Mouse (Mus musculus): ENCODE measurements around the gene Soat1. TPM values are rescaled to one million over a fixed set of nuclear protein-coding genes. Genes with fewer than 3 reads are reported as not detected.
"Not testable (repeated sequence)": the region's sequence is repeated elsewhere in the genome, so short reads cannot be mapped to it uniquely, and the experiment has no call there.

The Soat1 gene
- polyA plus RNA-seq (2012; ENCODE audit: insufficient read depth, insufficient read length, missing spikeins): 2.0 and 2.1 TPM in 2 replicates

DNA sequence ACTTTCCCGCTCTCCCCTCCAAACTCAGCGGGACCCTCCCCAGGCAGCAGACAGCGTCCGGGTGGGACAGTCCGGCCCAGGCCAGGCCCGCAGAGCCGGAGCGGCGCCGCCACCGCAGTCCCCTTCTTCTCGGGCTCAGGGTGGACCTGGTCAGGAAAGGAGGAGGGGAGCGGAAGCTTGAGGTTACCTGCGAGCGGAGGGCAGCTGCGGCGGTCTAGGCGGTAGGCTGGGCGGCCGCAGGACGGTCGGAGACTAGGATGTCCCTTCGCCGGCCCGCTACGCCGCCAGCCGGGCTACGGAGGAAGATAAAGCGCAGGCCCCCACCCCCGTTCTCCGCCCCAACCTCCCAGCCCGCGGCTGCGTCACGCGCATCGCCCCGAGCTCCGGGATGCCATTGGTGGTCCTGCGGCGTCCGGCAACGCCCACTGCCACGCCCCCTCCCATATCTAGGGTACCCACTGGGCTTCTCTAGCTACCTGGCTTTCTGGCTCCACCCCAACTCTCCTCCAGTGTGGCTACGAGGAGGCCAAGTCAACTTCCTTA is at the start of gene Soat1:
TSS of gene Soat1 (minus strand) at position 371 of the 543 bp plus-strand sequence.
- Histone ChIP-seq H3K4me3 (ENCODE audit: insufficient read depth, low read depth, low read length) (peak within 1 kb of the TSS; percentile 82), H3K27ac (replicated peaks; ENCODE audit: low read depth, low read length) (peak within 1 kb of the TSS; percentile 37; the same call in 1 of the 2 replicates), H3K4me1 (ENCODE audit: control insufficient read depth, insufficient read depth, insufficient read length, low read length) (no peaks in the 10 kb centered on the region)

GRCm38 (mm10) chr1:156523842-156524241 is 49.7 kb upstream of the Soat1 start, which contains the start of gene Gm10031:
Gene Gm10031, plus strand, starts transcription at chr1:156524012.
- H3K4me1 ChIP-seq (ENCODE audit: control insufficient read depth, insufficient read depth, insufficient read length, low read length); H3K4me3 ChIP-seq (ENCODE audit: insufficient read depth, low read depth, low read length); H3K27ac ChIP-seq (replicated peaks; ENCODE audit: low read depth, low read length): not testable (repeated sequence)

GRCm38 (mm10) chr1:156521796-156522517 is 47.8 kb upstream of the Soat1 start:
- no peak overlapping the region for H3K27ac ChIP-seq (replicated peaks; ENCODE audit: low read depth, low read length)

DNA sequence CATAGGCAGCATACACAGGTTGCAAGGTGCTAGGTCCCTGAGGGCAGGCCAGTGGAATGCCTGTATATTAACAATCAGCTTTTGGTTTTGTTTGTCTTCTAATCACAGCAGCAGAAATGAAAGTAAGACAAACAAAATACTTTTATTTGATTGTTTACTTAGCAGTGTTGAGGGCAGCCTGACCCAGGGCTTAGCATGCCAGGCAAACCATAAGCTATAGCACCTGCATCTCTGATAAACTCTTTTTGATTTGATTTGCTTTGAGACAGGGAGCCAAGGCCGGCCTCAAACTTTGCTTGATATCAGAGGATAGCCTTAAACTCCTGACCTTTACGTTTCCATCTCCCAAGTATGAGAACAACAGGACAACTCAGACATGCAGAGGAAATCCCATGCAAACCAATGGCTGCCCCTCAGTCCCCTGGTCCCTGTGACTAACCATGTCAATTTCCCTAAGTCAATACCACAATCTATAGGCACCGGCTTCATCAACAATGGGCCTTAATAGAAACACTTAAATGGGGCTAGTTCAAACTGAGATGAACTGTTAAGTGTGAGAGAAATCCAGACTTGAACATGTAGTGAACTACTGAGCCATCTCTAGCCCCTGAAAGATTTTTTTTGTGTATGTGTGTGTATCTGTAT is 46.1 kb upstream of the Soat1 start:
- Histone ChIP-seq H3K4me3 (ENCODE audit: insufficient read depth, low read depth, low read length) (no peak overlapping the region), H3K4me1 (ENCODE audit: control insufficient read depth, insufficient read depth, insufficient read length, low read length) (peaks cover 4% of the 10 kb centered on the region; the same call in 1 of the 2 replicates), H3K27ac (replicated peaks; ENCODE audit: low read depth, low read length) (no peak overlapping the region)

More at GRCm38 (mm10) chr1:156521796-156522517, 47.8 kb upstream of the Soat1 start:
- Histone ChIP-seq H3K4me1 (ENCODE audit: control insufficient read depth, insufficient read depth, insufficient read length, low read length) (peaks cover 4% of the 10 kb centered on the region; the same call in 1 of the 2 replicates), H3K4me3 (ENCODE audit: insufficient read depth, low read depth, low read length) (peak overlapping the region; percentile 1)

GRCm38 (mm10) chr1:156507753-156508152 is 33.6 kb upstream of the Soat1 start:
- Histone ChIP-seq H3K4me1 (ENCODE audit: control insufficient read depth, insufficient read depth, insufficient read length, low read length) (no peaks in the 10 kb centered on the region), H3K4me3 (ENCODE audit: insufficient read depth, low read depth, low read length) (no peak overlapping the region), H3K27ac (replicated peaks; ENCODE audit: low read depth, low read length) (no peak overlapping the region)

GRCm38 (mm10) chr1:156505901-156506300 is 31.8 kb upstream of the Soat1 start:
- Histone ChIP-seq H3K4me1 (ENCODE audit: control insufficient read depth, insufficient read depth, insufficient read length, low read length) (no peaks in the 10 kb centered on the region), H3K4me3 (ENCODE audit: insufficient read depth, low read depth, low read length) (no peak overlapping the region), H3K27ac (replicated peaks; ENCODE audit: low read depth, low read length) (no peak overlapping the region)

DNA sequence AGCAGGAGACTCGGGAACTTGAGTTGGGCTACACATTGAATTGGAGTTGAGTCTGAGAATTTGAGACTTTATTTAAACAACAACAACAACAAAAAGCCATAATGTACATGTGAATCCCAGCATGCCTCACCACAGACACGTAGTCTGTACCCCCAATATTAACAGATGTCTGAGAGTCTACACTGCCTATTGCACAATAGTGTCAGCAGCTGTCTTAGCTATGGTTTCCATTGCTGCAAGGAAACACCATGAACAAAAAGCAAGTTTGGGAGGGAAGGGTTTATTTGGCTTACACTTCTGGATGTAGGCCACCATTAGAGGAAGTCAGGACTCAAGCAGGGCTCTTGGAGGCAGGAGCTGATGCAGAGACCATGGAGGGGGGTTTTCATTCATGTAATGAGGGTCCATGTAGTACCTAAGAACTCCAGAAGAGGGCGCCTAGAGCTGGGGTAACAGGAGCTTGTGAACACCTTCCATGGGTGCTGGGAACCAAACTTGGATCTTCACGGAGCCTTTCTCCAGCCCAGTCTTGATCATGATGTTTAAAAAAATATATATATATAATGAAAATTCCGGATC is 30.9 kb upstream of the Soat1 start:
- Histone ChIP-seq H3K4me3 (ENCODE audit: insufficient read depth, low read depth, low read length) (no peak overlapping the region), H3K4me1 (ENCODE audit: control insufficient read depth, insufficient read depth, insufficient read length, low read length) (no peaks in the 10 kb centered on the region), H3K27ac (replicated peaks; ENCODE audit: low read depth, low read length) (no peak overlapping the region)

GRCm38 (mm10) chr1:156496910-156497309 is 22.8 kb upstream of the Soat1 start:
- H3K4me3 ChIP-seq (ENCODE audit: insufficient read depth, low read depth, low read length): no peak overlapping the region
- H3K4me1 ChIP-seq (ENCODE audit: control insufficient read depth, insufficient read depth, insufficient read length, low read length): no peaks in the 10 kb centered on the region
- H3K27ac ChIP-seq (replicated peaks; ENCODE audit: low read depth, low read length): no peak overlapping the region

DNA sequence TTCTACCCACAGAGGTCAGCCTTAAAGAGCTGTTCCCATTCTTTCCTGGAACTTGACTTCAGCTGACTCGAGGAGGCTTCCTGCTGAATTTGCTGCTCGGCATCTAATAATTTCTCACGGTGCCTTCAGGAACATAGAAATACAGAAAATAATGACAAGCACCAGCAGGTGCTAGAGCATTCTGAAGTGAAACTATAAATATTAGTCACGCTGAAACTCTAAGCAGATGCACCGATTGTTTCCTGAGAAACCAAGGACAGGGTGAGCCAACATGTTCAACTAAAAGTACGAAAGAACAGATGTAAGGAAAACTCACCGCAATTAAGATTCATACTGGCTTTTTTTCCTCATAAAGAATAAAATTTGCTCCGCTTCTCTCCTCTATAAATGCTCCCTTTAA is 20.9 kb upstream of the Soat1 start:
- Histone ChIP-seq H3K4me1 (ENCODE audit: control insufficient read depth, insufficient read depth, insufficient read length, low read length) (no peaks in the 10 kb centered on the region), H3K4me3 (ENCODE audit: insufficient read depth, low read depth, low read length) (no peak overlapping the region), H3K27ac (replicated peaks; ENCODE audit: low read depth, low read length) (no peak overlapping the region)

- H3K4me3 ChIP-seq (ENCODE audit: insufficient read depth, low read depth, low read length): no peak overlapping the region
- no peak overlapping the region for H3K27ac ChIP-seq (replicated peaks; ENCODE audit: low read depth, low read length)
- no peaks in the 10 kb centered on the region for H3K4me1 ChIP-seq (ENCODE audit: control insufficient read depth, insufficient read depth, insufficient read length, low read length)
Observed at GRCm38 (mm10) chr1:156491226-156491796, 17.2 kb upstream of the Soat1 start.

DNA sequence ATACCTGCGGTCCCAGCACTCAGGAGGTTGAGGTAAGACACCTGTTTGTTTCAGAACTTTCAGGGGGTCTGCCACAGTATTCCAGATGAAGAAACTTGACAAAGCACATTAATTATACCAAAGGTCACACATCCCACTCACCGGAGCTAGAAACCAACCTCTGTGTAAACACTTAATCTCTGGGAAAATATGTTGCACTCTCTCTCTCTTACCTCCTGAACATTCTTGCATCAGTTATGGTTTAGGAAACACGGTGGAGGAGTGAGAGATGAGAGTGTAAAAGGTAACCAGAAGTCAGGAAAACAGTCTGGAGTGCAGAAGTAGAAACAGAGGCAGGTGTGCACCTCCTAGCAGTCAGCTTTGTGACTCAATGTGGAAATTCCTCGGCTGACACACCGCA is 13.9 kb upstream of the Soat1 start:
- H3K4me1 ChIP-seq (ENCODE audit: control insufficient read depth, insufficient read depth, insufficient read length, low read length): no peaks in the 10 kb centered on the region
- H3K4me3 ChIP-seq (ENCODE audit: insufficient read depth, low read depth, low read length): no peak overlapping the region
- no peak overlapping the region for H3K27ac ChIP-seq (replicated peaks; ENCODE audit: low read depth, low read length)

DNA sequence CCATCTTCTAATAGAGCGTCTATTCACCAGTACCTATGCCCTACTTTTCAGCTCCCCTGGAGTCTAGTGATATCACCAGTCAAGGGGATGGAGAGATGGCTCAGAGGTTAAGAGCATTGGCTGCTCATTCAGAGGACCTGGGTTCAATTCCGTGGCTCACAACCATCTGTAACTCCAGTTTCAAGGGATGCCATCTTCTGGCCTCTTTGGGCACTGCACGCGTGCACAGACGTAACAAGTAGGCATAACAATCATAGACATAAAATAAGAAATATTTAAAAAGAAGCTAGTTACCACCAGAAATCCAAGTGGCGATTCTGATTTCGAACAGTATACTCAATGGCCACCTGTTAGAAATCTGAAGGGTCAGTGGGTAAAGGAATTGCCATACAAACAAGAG is 13.4 kb upstream of the Soat1 start:
- Histone ChIP-seq H3K4me1 (ENCODE audit: control insufficient read depth, insufficient read depth, insufficient read length, low read length) (no peaks in the 10 kb centered on the region), H3K4me3 (ENCODE audit: insufficient read depth, low read depth, low read length) (no peak overlapping the region), H3K27ac (replicated peaks; ENCODE audit: low read depth, low read length) (no peak overlapping the region)

DNA sequence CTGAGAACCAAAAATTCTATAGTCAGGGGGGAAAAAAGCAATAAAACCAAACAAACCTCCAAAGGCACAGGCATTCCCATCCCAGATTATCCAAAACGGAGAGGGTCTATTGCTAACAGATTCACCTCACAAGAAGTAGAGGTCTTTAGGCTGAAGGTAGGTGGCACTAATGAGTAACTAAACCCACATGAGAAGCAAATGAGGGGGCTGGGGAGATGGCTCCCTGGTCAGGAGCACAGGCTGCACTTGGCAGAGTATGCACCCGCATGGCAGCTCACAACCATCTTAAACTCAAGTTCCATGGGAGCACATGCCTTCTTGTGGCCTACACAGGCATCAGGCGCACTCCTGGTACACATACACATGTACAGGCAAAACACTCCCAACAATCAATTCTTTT is 7.7 kb upstream of the Soat1 start:
- Histone ChIP-seq H3K4me3 (ENCODE audit: insufficient read depth, low read depth, low read length) (no peak overlapping the region), H3K4me1 (ENCODE audit: control insufficient read depth, insufficient read depth, insufficient read length, low read length) (no peaks in the 10 kb centered on the region), H3K27ac (replicated peaks; ENCODE audit: low read depth, low read length) (no peak overlapping the region)

DNA sequence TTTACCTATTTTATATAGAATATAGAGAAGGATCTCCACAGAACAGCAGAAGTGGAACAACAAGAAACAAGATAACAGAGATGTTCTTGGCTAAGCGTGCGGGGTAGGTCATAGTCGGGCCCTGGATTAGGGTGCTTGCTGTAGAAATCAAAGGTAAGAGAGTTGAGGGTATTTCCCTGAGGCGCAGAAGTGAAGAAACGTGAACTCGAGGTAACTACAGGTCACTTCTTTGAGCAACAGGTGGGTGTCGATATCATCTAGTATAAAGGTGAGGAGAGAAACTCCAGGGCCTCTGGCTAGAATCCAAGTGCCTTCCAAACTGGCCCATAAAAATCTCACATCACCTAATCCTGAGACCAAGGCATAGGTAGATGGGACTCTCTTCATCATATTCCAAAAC is 2.4 kb upstream of the Soat1 start:
- Histone ChIP-seq H3K4me3 (ENCODE audit: insufficient read depth, low read depth, low read length) (no peak overlapping the region), H3K4me1 (ENCODE audit: control insufficient read depth, insufficient read depth, insufficient read length, low read length) (no peaks in the 10 kb centered on the region), H3K27ac (replicated peaks; ENCODE audit: low read depth, low read length) (no peak overlapping the region)

DNA sequence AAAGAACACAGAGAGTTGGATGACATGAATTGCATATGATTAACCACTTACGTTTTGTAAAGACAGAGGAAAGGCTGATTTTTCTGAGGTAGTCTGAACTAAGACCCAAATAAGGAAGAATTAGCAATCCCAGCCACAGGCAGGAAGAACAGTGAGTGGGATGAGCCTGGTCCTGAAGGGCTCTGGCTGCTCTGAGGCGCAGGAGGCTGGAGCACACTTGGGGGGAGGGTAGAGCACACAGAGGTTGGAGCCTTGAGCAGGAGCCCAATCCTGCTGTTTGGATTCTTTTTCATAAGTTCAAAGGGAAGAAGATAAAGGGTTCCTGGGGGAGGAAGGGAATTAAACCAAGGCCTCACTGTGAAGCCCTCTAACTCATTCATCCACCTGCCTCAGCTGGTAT is 1.9 kb upstream of the Soat1 start:
- Histone ChIP-seq H3K27ac (replicated peaks; ENCODE audit: low read depth, low read length) (no peak overlapping the region), H3K4me3 (ENCODE audit: insufficient read depth, low read depth, low read length) (no peak overlapping the region), H3K4me1 (ENCODE audit: control insufficient read depth, insufficient read depth, insufficient read length, low read length) (no peaks in the 10 kb centered on the region)

Measured in brown adipose tissue, adult 24 weeks (tissue).